Comparison of ENCODE assay signal across 29 mouse cellular contexts in the genomic region with DNA sequence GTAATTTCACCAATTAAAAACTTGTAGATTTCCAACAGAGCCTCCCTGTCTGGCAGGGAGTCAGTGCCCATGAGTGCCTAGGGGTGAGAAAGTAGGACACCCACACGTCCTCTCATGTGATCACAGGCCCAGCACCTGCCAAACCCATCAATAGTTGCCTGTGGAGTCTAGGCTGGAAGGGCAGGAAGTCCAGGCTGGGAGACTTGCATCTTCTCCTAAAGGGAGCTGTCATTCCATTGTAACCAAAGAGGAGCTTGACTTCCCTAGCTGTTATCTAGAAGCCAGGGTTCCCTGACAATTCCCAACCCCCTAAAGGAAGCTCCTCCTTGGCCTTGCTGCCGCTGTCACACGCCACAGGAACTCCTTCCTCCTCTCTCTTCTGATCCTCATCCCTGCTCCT. TPM values are rescaled to one million over a fixed set of nuclear protein-coding genes. Genes with fewer than 3 reads are reported as not detected.
DNase-seq lines count a peak whose midpoint lies in the region; ATAC-seq and TF ChIP-seq lines count a peak whose summit lies in the region.
"Had no signal": no experiment of that assay in that cellular context is flagged by ENCODE, and none has a peak within 500 bp of the region (broad histone marks: within the 10 kb centered on the region; RNA-seq: fewer than 3 reads in every experiment).

No protein-coding gene starts in this region.

- no peak for ATAC-seq in heart, embryonic 11.5 days (replicated peaks; ENCODE audit: insufficient number of reproducible peaks, low FRiP score, low TSS enrichment)
- no peak for ATAC-seq in kidney, embryonic 14.5 days (ENCODE audit: low FRiP score, low TSS enrichment)
- no peak for ATAC-seq in megakaryocyte, adult 5-6 weeks (ENCODE audit: poor library complexity, severe bottlenecking)
- no peak for ATAC-seq in CD4-positive, CD25-positive, alpha-beta regulatory T cell, adult 4 months
- ATAC-seq: forebrain, embryonic 15.5 days; inflammation-experienced regulatory T-cells, adult 6 months; lung, postnatal 0 days; midbrain, embryonic 15.5 days had no signal

- no peak for TF ChIP-seq POLR2A in kidney, adult 2 months (IDR thresholded peaks at IDR 0.05; ENCODE audit: low read depth, low read length)

- DNase-seq in heart, embryonic 10.5 days (ENCODE audit: low spot score), result no peak
- peak; percentile 42 for DNase-seq in kidney, adult 2 months
- no peak for DNase-seq in thymus, postnatal 0 days (ENCODE audit: low spot score)
- DNase-seq: adrenal gland, postnatal 14 days; cerebellum, adult 11 months; cerebellum, adult 9-10 months; cerebellum, postnatal 36 days; gastrocnemius, postnatal 25 days; right cerebral cortex, postnatal 25 days; spleen, adult 18-20 months; thymus, postnatal 25 days had no signal

- H3K9ac ChIP-seq in heart, embryonic 11.5 days (ENCODE audit: low read depth, low read length), result no peak overlapping the region
- no peak overlapping the region for H3K9ac ChIP-seq in kidney, embryonic 14.5 days (ENCODE audit: low read depth, low read length)
- H3K9ac ChIP-seq: embryonic facial prominence, embryonic 12.5 days; forebrain, embryonic 15.5 days; hindbrain, embryonic 15.5 days; limb, embryonic 15.5 days; liver, embryonic 15.5 days; midbrain, embryonic 15.5 days; neural tube, embryonic 15.5 days had no signal

- H3K27ac ChIP-seq in heart, embryonic 11.5 days (ENCODE audit: low read depth, low read length), result 0 out of 2 replicates have a peak overlapping the region, but pooled peaks have one; percentile 10
- no peak overlapping the region for H3K27ac ChIP-seq in heart, embryonic 10.5 days
- H3K27ac ChIP-seq in kidney, adult 2 months (ENCODE audit: insufficient read depth, low read depth, low read length), result peak overlapping the region; percentile 40; the same call in 1 of the 2 replicates
- H3K27ac ChIP-seq in kidney, embryonic 14.5 days (ENCODE audit: low read depth, low read length), result no peak overlapping the region
- H3K27ac ChIP-seq: embryonic facial prominence, embryonic 12.5 days; forebrain, embryonic 15.5 days; hindbrain, embryonic 15.5 days; limb, embryonic 10.5 days; limb, embryonic 15.5 days; liver, embryonic 15.5 days; macrophage; midbrain, embryonic 10.5 days; midbrain, embryonic 15.5 days; neural tube, embryonic 15.5 days had no signal

- TF ChIP-seq CTCF in kidney, adult 2 months (conservative IDR thresholded peaks at IDR 0.05; ENCODE audit: insufficient read depth, insufficient read length, low read depth, low read length), result no peak

- no peaks in the 10 kb centered on the region for H3K9me3 ChIP-seq in heart, embryonic 11.5 days (replicated peaks; ENCODE audit: control insufficient read depth, low read length)
- no peaks in the 10 kb centered on the region for H3K9me3 ChIP-seq in heart, embryonic 10.5 days
- no peaks in the 10 kb centered on the region for H3K9me3 ChIP-seq in kidney, embryonic 14.5 days (ENCODE audit: control insufficient read depth, low read length)
- H3K9me3 ChIP-seq in megakaryocyte, embryonic 14.5 days, result no peaks in the 10 kb centered on the region
- H3K9me3 ChIP-seq: embryonic facial prominence, embryonic 12.5 days; forebrain, embryonic 15.5 days; hindbrain, embryonic 15.5 days; limb, embryonic 10.5 days; limb, embryonic 15.5 days; liver, embryonic 15.5 days; midbrain, embryonic 10.5 days; midbrain, embryonic 15.5 days; neural tube, embryonic 15.5 days had no signal

- no peaks in the 10 kb centered on the region for H3K36me3 ChIP-seq in heart, embryonic 11.5 days (ENCODE audit: control insufficient read depth, insufficient read depth, low read length)
- no peaks in the 10 kb centered on the region for H3K36me3 ChIP-seq in heart, embryonic 10.5 days
- no peaks in the 10 kb centered on the region for H3K36me3 ChIP-seq in kidney, adult 2 months (ENCODE audit: control insufficient read depth, insufficient read depth, low read length)
- H3K36me3 ChIP-seq in kidney, embryonic 14.5 days (ENCODE audit: control insufficient read depth, insufficient read depth, low read length), result no peaks in the 10 kb centered on the region
- no peaks in the 10 kb centered on the region for H3K36me3 ChIP-seq in megakaryocyte, embryonic 14.5 days (replicated peaks; ENCODE audit: low read length)
- H3K36me3 ChIP-seq: embryonic facial prominence, embryonic 12.5 days; forebrain, embryonic 15.5 days; hindbrain, embryonic 15.5 days; limb, embryonic 10.5 days; limb, embryonic 15.5 days; liver, embryonic 15.5 days; midbrain, embryonic 10.5 days; midbrain, embryonic 15.5 days; neural tube, embryonic 15.5 days had no signal

- H3K4me1 ChIP-seq in heart, embryonic 11.5 days (ENCODE audit: control insufficient read depth, insufficient read depth, low read length), result peaks cover 14% of the 10 kb centered on the region
- peaks cover 32% of the 10 kb centered on the region for H3K4me1 ChIP-seq in heart, embryonic 10.5 days
- H3K4me1 ChIP-seq in kidney, adult 2 months (ENCODE audit: control insufficient read depth, insufficient read depth, low read length), result peaks cover 13% of the 10 kb centered on the region; the same call in 1 of the 2 replicates
- peaks cover 15% of the 10 kb centered on the region for H3K4me1 ChIP-seq in kidney, embryonic 14.5 days (ENCODE audit: control insufficient read depth, insufficient read depth, low read length)
- H3K4me1 ChIP-seq in megakaryocyte, embryonic 14.5 days, result peaks cover 39% of the 10 kb centered on the region
- H3K4me1 ChIP-seq: forebrain, embryonic 15.5 days; hindbrain, embryonic 15.5 days; midbrain, embryonic 15.5 days had no signal

- no peak overlapping the region for H3K4me3 ChIP-seq in heart, embryonic 11.5 days (ENCODE audit: low read depth, low read length)
- H3K4me3 ChIP-seq in heart, embryonic 10.5 days, result no peak overlapping the region
- no peak overlapping the region for H3K4me3 ChIP-seq in kidney, adult 2 months (ENCODE audit: insufficient read depth, low read depth, low read length)
- no peak overlapping the region for H3K4me3 ChIP-seq in kidney, embryonic 14.5 days (ENCODE audit: low read length)
- peak overlapping the region; percentile 60 for H3K4me3 ChIP-seq in megakaryocyte, embryonic 14.5 days (replicated peaks)
- H3K4me3 ChIP-seq: embryonic facial prominence, embryonic 12.5 days; forebrain, embryonic 15.5 days; hindbrain, embryonic 15.5 days; limb, embryonic 10.5 days; limb, embryonic 15.5 days; liver, embryonic 15.5 days; midbrain, embryonic 10.5 days; midbrain, embryonic 15.5 days; neural tube, embryonic 15.5 days had no signal

- WGBS in heart, embryonic 11.5 days (ENCODE audit: insufficient replicate concordance), result 28% methylated on average over 3 of the region's 3 CpGs
- 27% methylated on average over 3 of the region's 3 CpGs for WGBS in heart, embryonic 10.5 days
- WGBS in kidney, adult 2 months, result 65% methylated on average over 3 of the region's 3 CpGs
- 66% methylated on average over 3 of the region's 3 CpGs for WGBS in kidney, embryonic 14.5 days

- H3K27me3 ChIP-seq in heart, embryonic 11.5 days (ENCODE audit: control insufficient read depth, insufficient read depth, low read length), result no peaks in the 10 kb centered on the region
- H3K27me3 ChIP-seq in heart, embryonic 10.5 days (ENCODE audit: insufficient read depth, poor library complexity, severe bottlenecking), result no peaks in the 10 kb centered on the region
- H3K27me3 ChIP-seq in kidney, adult 2 months (replicated peaks; ENCODE audit: control insufficient read depth, insufficient read depth, low read length), result no peaks in the 10 kb centered on the region
- H3K27me3 ChIP-seq in kidney, embryonic 14.5 days (ENCODE audit: control insufficient read depth, insufficient read depth, low read length), result no peaks in the 10 kb centered on the region
- peaks cover 6% of the 10 kb centered on the region for H3K27me3 ChIP-seq in megakaryocyte, embryonic 14.5 days (replicated peaks)
- H3K27me3 ChIP-seq: embryonic facial prominence, embryonic 12.5 days; forebrain, embryonic 15.5 days; hindbrain, embryonic 15.5 days; limb, embryonic 15.5 days; liver, embryonic 15.5 days; midbrain, embryonic 15.5 days; neural tube, embryonic 15.5 days had no signal

- no peak overlapping the region for H3K4me2 ChIP-seq in heart, embryonic 11.5 days
- no peak overlapping the region for H3K4me2 ChIP-seq in kidney, embryonic 14.5 days (replicated peaks; ENCODE audit: low read depth, low read length)
- H3K4me2 ChIP-seq: embryonic facial prominence, embryonic 12.5 days; forebrain, embryonic 15.5 days; hindbrain, embryonic 15.5 days; limb, embryonic 15.5 days; liver, embryonic 15.5 days; midbrain, embryonic 15.5 days; neural tube, embryonic 15.5 days had no signal

RNA-seq across cellular contexts. Expression of gene Sowahb, which starts 14.0 kb away (rescaled TPM):
- polyA plus RNA-seq in heart, embryonic 11.5 days (2014; fragmentation: Nextera tagmentation; extraction: Ambion mirVana), result 0.13 and 0.15 TPM in 2 replicates
- polyA plus RNA-seq in heart, embryonic 10.5 days (2016; fragmentation: Nextera tagmentation; extraction: Ambion mirVana), result 0.73 and 1.2 TPM in 2 replicates
- 7.8 and 10.1 TPM in 2 replicates for polyA plus RNA-seq in kidney, adult 2 months (2012; rRNA removed)
- polyA plus RNA-seq in kidney, embryonic 14.5 days (2014; fragmentation: Nextera tagmentation; extraction: Ambion mirVana), result 1.4 and 1.7 TPM in 2 replicates
- 0.09 TPM in 1 of 2 replicates, not detected in the other for polyA plus RNA-seq in megakaryocyte, embryonic 14.5 days (2012; ENCODE audit: insufficient read depth, low replicate concordance)
- total RNA-seq in megakaryocyte, adult 5-6 weeks (2015), result not detected in 2 replicates
- total RNA-seq in megakaryocyte, adult 5-6 weeks (2017), result not detected in 2 replicates
- not detected for polyA plus RNA-seq in CD4-positive, CD25-positive, alpha-beta regulatory T cell, adult 4 months (2017; shearing (Covaris generic))
- polyA plus RNA-seq in thymus, postnatal 0 days (2015; fragmentation: Nextera tagmentation; extraction: Ambion mirVana), result 0.35 and 0.42 TPM in 2 replicates
- total RNA-seq: gastrocnemius, postnatal 25 days; hematopoietic stem cell, adult 5-6 weeks had no signal
- polyA plus RNA-seq: hindbrain, embryonic 15.5 days; inflammation-experienced regulatory T-cells, adult 6 months; macrophage; neural tube, embryonic 15.5 days had no signal

Comparison
In these comparisons a context has a peak if more than half of its experiments do, and no peak if none do; other contexts are left out.
1. H3K27ac ChIP-seq: peak in heart, embryonic 11.5 days (single experiment) and kidney, adult 2 months (single experiment); none in heart, embryonic 10.5 days (single experiment) and kidney, embryonic 14.5 days (single experiment).